Mouse (Mus musculus) megakaryocyte, embryonic 14.5 days (primary cell): ENCODE data around the gene Lrfn2.

ENCODE experiments used
- FLI1 ChIP-seq: IDR thresholded peaks from 2 replicates; pipeline ENCODE4 v1.6.1; 2012; ENCODE audit warnings: low read length, inconsistent platforms, mixed read lengths
- GATA1 ChIP-seq: IDR thresholded peaks from 3 replicates; pipeline ENCODE4 v1.6.1; 2012; ENCODE audit warnings: mixed read lengths, low read length, inconsistent platforms, borderline replicate concordance

- no peak for TF ChIP-seq GATA1
- TF ChIP-seq FLI1, result no peak
Observed at GRCm38 (mm10) chr17:48956033-48956631, 24.0 kb downstream of the Lrfn2 start.
